In genomic region chr2:154567766-154568165, GRCm38 (mm10) we compare ENCODE assay signal across 1 mouse cellular context.
TF ChIP-seq lines count a peak whose summit lies in the region.

No protein-coding gene starts in this region.

TF ChIP-seq in CH12.LX, 34 proteins besides CTCF, POLR2A, EP300 and RAD21 (continued from another document):
- TF ChIP-seq MAX (IDR thresholded peaks at IDR 0.05; ENCODE audit: low read length): no peak
